Mouse (Mus musculus) frontal cortex, adult (tissue): ENCODE results near the gene Adk.

Experiments
- ATAC-seq: cut with Nextera tagmentation; 2 replicates; pipeline ENCODE4 v1.9.2; 2017; ENCODE audit warnings: mild to moderate bottlenecking, moderate library complexity, mixed read lengths; ENCODE audit not compliant: low TSS enrichment

The Adk gene

GRCm38 (mm10) chr14:21099371-21099770 is 47.0 kb downstream of the Adk start:
- peak; percentile 94 for ATAC-seq

GRCm38 (mm10) chr14:21100876-21101275 is 48.5 kb downstream of the Adk start:
- no peak for ATAC-seq

- ATAC-seq, result 0 out of 2 replicates have a peak, but pooled peaks have one; percentile 29
These were observed 49.2 kb downstream of the Adk start for GRCm38 (mm10) chr14:21101562-21101961.

- ATAC-seq, result no peak
These were observed 50.4 kb downstream of the Adk start for GRCm38 (mm10) chr14:21102666-21103203.

- ATAC-seq, result no peak
These were observed 52.7 kb downstream of the Adk start for GRCm38 (mm10) chr14:21105049-21105448.

- ATAC-seq, result no peak
These were observed 54.2 kb downstream of the Adk start for GRCm38 (mm10) chr14:21106582-21106981.

- no peak for ATAC-seq
These were observed 55.2 kb downstream of the Adk start for GRCm38 (mm10) chr14:21107551-21107950.

GRCm38 (mm10) chr14:21110492-21110891 is 58.1 kb downstream of the Adk start:
- no peak for ATAC-seq

- no peak for ATAC-seq
These were observed 59.1 kb downstream of the Adk start for GRCm38 (mm10) chr14:21111500-21111899.

- ATAC-seq, result no peak
These were observed 59.8 kb downstream of the Adk start for GRCm38 (mm10) chr14:21112174-21112573.

- ATAC-seq, result no peak
These were observed 60.4 kb downstream of the Adk start for GRCm38 (mm10) chr14:21112742-21113141.

- ATAC-seq, result no peak
These were observed 62.0 kb downstream of the Adk start for GRCm38 (mm10) chr14:21114339-21114738.

GRCm38 (mm10) chr14:21115318-21115717 is 62.9 kb downstream of the Adk start:
- ATAC-seq, result no peak

- peak; percentile 69 for ATAC-seq
These were observed 63.6 kb downstream of the Adk start for GRCm38 (mm10) chr14:21115888-21116460.

- ATAC-seq, result no peak
These were observed 65.7 kb downstream of the Adk start for GRCm38 (mm10) chr14:21118095-21118494.

- ATAC-seq, result no peak
These were observed 67.4 kb downstream of the Adk start for GRCm38 (mm10) chr14:21119653-21120313.

- ATAC-seq, result no peak
These were observed 68.1 kb downstream of the Adk start for GRCm38 (mm10) chr14:21120473-21120872.

- ATAC-seq, result no peak
These were observed 74.8 kb downstream of the Adk start for GRCm38 (mm10) chr14:21127215-21127614.

GRCm38 (mm10) chr14:21136906-21137305 is 84.5 kb downstream of the Adk start:
- peak; percentile 81; the same call in 1 of the 2 replicates for ATAC-seq

GRCm38 (mm10) chr14:21142603-21143002 is 90.2 kb downstream of the Adk start:
- peak; percentile 76; the same call in 1 of the 2 replicates for ATAC-seq

GRCm38 (mm10) chr14:21143406-21144115 is 91.2 kb downstream of the Adk start:
- peak; percentile 47; the same call in 1 of the 2 replicates for ATAC-seq

- ATAC-seq, result no peak
These were observed 94.8 kb downstream of the Adk start for GRCm38 (mm10) chr14:21147171-21147570.

- ATAC-seq, result no peak
These were observed 97.9 kb downstream of the Adk start for GRCm38 (mm10) chr14:21150301-21150700.
